Mouse (Mus musculus) fat pad, adult 2 months (tissue): ENCODE data around the gene Cideb.
"Not testable (repeated sequence)": the region's sequence is repeated elsewhere in the genome, so short reads cannot be mapped to it uniquely, and the experiment has no call there.

Source experiments
- DNase-seq: peaks from one replicate; pipeline ENCODE4 v3.0.0-alpha.2; 2011; ENCODE audit warnings: low read depth, low spot score; ENCODE audit errors: extremely low read depth

The Cideb gene

DNA sequence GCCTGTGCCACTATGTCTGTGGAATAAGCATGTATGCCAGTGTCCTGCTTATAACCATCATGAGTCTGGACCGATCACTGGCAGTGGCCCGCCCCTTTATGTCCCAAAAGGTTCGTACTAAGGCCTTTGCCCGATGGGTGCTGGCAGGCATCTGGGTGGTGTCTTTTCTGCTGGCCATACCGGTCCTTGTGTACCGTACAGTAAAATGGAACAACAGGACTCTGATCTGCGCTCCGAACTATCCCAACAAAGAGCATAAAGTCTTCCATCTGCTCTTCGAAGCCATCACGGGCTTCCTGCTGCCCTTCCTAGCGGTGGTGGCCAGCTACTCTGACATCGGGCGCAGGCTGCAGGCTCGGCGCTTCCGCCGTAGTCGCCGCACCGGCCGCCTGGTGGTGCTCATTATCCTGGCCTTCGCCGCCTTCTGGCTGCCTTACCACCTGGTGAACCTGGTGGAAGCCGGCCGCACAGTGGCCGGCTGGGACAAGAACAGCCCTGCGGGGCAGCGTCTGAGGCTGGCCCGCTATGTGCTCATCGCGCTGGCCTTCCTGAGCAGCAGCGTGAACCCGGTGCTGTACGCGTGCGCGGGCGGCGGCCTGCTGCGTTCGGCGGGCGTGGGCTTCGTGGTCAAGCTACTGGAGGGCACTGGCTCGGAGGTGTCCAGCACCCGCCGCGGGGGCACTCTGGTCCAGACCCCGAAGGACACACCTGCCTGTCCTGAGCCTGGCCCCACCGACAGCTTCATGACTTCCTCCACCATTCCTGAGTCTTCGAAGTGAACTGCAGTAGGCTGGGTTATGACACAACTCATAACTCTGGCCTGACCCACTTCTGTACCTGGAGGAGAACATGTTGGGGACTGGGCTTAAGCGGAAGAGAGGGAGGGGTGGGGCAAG lies 9.5 kb upstream of the Cideb start:
- DNase-seq, result no peak

- no peak for DNase-seq
Measured at GRCm38 (mm10) chr14:55765696-55766095, 7.4 kb upstream of the Cideb start, which contains the start of gene Ltb4r1. Ltb4r1 (plus strand) TSS chr14:55765962.

DNA sequence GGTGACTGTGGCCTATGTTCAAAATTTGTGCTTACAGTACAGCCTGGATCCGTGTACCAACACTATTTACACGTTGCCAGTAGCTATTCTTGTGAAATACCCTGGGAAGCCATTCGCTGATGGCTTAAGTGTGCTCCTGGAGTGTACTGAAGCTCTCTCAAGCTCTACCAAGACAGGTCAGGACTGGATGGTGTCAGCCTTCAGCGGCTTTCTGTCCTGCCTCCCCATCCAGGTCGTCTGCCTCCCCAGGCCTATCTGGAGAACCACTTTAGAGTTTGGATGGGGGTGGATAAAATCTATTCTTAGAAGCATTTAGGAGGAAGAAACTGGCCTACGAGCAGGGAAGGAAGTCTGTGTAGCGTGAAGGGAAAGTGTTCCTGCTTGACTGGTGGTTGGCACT lies 4.9 kb upstream of the Cideb start:
- DNase-seq, result peak; percentile 74

GRCm38 (mm10) chr14:55762001-55762821 lies 4.0 kb upstream of the Cideb start:
- no peak for DNase-seq

DNA sequence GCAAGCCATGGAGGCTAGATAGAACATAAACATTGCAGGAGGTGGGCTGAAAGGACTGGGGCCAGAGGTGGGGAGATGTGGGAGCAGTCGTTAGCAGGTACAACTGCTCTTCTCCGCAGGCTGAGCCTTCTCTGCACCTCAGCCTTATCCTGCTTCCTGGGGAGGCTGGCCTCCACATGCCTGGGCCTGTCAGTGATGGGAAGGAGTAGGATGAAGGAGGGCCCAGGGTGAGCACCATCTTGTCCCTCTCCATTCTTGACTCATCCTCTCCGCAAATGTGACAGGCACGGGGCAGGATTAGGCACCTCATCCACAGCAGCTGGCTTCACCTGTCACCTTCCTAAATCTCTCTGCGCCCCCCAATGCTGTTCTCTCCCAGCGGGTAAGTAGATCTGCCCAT lies 2.9 kb upstream of the Cideb start, which contains the start of gene Ltb4r2:
Ltb4r2 (plus strand) TSS at position 266 of the 400 bp plus-strand sequence.
- DNase-seq, result no peak

- not testable (repeated sequence) for DNase-seq
Measured at GRCm38 (mm10) chr14:55760156-55760555, 1.9 kb upstream of the Cideb start.

DNA sequence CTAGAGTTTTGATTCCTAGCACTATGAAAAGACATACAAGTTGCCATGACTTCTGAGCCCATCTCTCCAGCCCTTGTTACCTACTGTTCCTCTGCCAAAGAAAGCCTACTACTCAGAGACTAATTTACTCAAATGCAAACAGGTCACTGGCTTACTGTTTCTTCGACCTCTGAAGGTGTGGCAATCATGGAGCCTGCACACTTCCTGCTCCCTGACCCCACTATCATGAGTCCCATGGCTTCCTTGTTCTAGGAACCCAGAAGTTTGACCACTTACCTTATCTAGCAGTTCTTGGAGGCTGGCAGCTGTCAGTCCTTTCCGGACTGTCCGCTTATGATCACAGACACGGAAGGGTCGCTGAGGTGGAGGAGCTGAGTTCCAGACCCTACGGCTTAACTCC lies 692 bp downstream of the Cideb start:
- no peak for DNase-seq

DNA sequence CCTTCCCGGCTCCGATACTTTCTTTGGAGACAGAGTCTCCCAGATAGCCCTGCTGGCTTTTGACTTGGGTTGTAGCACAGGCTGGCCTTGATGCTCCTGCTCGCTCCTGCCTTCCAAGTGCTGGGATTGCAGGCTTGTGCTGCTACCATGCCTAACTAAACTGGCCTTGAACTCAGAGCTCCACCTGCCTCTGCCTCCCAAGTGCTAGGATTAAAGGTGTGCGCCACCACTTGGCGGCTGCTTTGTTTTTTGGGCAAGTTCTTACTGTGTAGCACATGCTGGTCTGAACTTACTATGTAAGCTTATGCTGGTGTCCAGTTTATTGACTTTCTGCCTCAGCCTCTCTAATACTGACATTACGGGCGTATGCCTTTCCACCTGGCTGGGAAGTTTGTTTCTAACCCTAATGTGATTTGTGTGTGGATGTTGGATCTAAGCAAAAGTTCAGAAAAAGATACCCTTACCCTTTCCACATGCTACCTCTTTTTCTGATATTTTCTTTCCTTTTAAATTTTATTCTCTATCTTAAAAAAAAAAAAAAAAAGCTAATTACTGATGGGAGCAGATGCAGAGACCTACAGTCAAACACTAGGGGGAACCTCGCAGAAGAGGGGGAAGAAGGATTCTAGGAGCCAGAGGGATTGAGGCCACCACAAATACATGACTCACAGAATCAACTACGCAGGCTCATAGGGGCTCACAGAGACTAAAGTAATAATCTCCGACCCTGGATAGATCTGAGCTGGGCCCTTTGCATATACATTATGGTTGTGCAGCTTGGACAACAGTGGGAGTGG lies 11.0 kb downstream of the Cideb start:
- no peak for DNase-seq

GRCm38 (mm10) chr14:55745861-55746237 lies 12.4 kb downstream of the Cideb start:
- no peak for DNase-seq

GRCm38 (mm10) chr14:55745180-55745860 lies 12.9 kb downstream of the Cideb start, which contains the start of the genes Dhrs1 and Nop9:
Dhrs1 (minus strand) TSS chr14:55745690.
Nop9 (plus strand) TSS chr14:55745693.
- no peak for DNase-seq

DNA sequence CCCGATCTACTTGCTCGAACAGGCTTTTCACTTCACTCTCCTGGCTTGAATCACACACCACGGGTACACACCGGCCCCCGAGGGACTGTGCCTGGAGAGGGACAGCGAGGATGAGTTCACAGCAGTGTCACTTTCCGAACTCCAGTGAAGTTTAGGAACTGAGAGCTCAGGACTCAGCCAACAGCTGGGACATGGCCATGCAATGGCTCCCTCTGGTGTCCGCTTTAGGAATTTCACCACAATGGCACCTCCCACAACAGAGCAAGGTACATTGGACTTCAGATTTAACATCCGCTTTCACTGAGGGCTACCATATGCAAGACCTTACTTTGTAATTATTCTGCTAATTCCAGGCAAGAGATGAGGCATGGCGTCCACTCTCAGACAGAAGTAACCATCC lies 14.5 kb downstream of the Cideb start:
- no peak for DNase-seq

GRCm38 (mm10) chr14:55737086-55737687 lies 21.1 kb downstream of the Cideb start:
- DNase-seq, result no peak

DNA sequence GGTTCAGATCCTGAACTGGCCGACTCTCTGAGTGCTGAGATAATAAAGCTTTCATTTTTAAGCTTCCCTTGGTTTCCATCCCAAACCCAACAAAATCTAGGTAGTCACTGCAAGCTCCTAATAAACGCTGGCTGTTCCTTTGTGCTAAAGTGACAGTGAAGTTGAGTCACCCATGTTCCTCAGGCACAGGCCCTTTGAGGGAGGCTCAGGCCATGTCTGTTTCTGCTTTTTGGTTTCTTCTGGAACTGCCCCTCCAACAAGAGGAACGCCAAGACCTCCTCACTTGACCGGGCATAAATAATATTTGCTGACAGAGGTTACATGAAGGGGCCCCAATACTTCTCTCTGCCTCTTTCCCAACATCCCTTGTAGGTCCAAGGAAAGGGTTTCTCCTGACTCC lies 22.5 kb downstream of the Cideb start:
- no peak for DNase-seq

DNA sequence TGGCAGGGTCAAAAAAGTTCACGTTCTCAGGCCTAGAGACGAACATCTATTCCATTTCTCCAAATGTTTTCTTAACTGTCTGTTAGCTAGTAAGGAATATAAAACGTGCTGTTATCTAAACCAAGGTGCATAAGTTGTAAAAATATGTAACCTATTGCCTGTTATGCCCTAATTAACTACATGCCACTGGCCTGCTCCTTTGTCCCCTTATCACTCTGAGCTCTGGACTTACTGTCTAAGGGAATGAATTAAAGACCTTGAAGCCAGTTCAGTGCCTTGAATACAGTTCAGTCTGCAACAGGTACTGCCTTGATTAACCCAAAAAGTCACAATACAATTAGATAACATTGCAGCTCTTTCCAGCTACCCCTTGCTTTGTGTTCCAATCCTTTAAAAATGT lies 22.9 kb downstream of the Cideb start:
- DNase-seq, result no peak

DNA sequence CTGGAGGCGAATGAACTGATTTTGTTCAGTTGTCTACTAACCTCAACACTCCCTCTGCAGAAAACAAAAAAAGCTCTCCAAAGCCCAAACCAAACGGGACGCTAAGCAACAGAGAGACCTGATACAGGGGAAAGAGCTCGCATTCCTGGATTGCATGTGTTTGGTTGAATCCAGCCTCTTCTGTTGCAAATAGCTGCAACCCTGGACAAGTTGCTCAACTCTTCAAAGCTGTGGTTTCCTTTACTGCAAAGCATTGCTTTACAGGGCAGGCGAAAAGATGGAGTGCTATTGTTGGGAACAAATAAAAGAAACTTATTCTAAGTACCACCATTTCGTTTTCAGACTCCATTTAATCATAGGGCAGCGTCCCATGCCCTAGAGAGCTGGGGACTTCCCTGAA lies 23.4 kb downstream of the Cideb start:
- DNase-seq, result no peak

GRCm38 (mm10) chr14:55733889-55734288 lies 24.4 kb downstream of the Cideb start:
- no peak for DNase-seq

- no peak for DNase-seq
Measured at GRCm38 (mm10) chr14:55730531-55731032, 27.7 kb downstream of the Cideb start.

DNA sequence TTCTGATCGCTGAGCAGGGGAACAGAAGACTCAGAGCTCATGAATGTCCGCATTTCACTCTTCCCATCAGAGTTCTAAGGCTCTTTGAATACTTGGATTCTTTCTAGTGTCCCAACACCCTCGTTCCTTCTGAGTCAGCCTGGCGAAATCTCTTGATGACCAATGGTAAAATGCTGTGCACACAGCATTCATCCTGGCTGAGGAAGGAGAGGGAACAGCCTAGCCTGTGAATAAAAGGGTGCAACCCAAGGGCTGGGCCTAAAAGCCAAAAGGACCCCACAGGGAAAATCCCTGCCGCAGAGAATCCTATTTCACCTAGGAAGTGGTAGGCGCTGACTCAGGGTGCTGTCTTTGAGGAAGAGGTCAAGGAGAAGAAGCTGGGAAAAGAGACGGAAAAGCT lies 28.1 kb downstream of the Cideb start:
- DNase-seq, result no peak

DNA sequence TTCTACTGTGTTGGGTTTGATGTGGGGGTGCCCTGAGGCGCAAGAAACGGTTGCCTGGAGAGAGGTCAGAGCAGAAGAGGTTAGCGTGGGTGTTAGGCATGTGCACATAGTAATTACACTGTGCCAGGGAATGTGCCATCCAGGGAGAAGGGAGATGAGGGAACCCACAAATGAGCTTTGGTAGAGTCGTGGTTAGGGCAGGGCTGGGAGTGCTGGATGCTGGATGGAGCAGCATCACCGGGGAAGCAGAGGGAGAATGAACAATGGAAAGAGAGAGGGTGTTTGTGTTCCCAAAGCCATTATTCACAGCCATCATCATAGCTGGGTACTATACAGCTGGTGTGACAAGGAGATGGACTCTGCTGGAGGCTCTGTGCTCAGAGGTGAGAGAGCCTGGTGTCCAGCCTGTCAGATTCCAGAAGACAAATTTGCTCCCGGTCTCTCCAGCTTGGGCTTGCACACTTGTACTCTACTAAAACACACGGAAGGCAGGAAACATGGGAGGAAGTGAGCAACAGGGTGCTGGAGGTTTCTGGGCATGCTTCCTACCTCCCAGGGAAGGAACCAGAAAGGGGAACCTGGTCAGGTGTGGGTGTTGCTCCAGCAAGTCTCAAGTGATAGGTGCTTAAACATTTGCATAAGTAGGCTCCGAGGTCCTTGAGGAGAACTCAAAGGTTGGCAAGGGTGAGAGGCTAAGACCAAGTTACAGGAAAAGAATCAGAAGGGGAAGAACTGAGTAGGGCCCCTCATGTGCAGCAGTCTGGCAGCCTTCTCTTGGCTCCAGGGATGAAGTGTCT lies 30.2 kb downstream of the Cideb start:
- DNase-seq, result no peak
